Mouse (Mus musculus) neural tube, embryonic 13.5 days (tissue): ENCODE results near the gene Pknox1. TPM values are rescaled to one million over a fixed set of nuclear protein-coding genes. Genes with fewer than 3 reads are reported as not detected.

Experiments
- ATAC-seq: fragments of 200-750 bp; cut with Nextera tagmentation; 2 replicates; pipeline ENCODE4 v1.8.0; 2017; ENCODE audit warnings: low read depth, mild to moderate bottlenecking, moderate TSS enrichment, moderate library complexity
- H3K27ac ChIP-seq: fragments of 300-500 bp; sonication (generic); replicated peaks from 2 replicates; pipeline ENCODE4 v1.5.1; 2015; ENCODE audit warnings: moderate library complexity, mild to moderate bottlenecking, inconsistent platforms
- H3K27me3 ChIP-seq: fragments of 300-500 bp; sonication (generic); 2 replicates; pipeline ENCODE4 v1.6.1; 2015; ENCODE audit warnings: mild to moderate bottlenecking, inconsistent platforms
- H3K36me3 ChIP-seq: fragments of 300-500 bp; sonication (generic); 2 replicates; pipeline ENCODE4 v1.6.1; 2015; ENCODE audit warnings: mild to moderate bottlenecking, inconsistent platforms
- H3K4me1 ChIP-seq: fragments of 300-500 bp; sonication (generic); replicated peaks from 2 replicates; pipeline ENCODE4 v1.6.1; 2015; ENCODE audit warnings: inconsistent platforms
- H3K4me2 ChIP-seq: fragments of 300-500 bp; sonication (generic); 2 replicates; pipeline ENCODE4 v1.6.1; 2015; ENCODE audit warnings: inconsistent platforms, mild to moderate bottlenecking, moderate library complexity
- H3K4me3 ChIP-seq: fragments of 300-500 bp; sonication (generic); 2 replicates; pipeline ENCODE4 v1.5.1; 2015; ENCODE audit warnings: mild to moderate bottlenecking, inconsistent platforms
- H3K9ac ChIP-seq: fragments of 300-500 bp; sonication (generic); 2 replicates; pipeline ENCODE4 v1.6.1; 2015; ENCODE audit warnings: moderate library complexity, mild to moderate bottlenecking, inconsistent platforms
- H3K9me3 ChIP-seq: fragments of 300-500 bp; sonication (generic); 2 replicates; pipeline ENCODE4 v1.6.1; 2016; ENCODE audit warnings: inconsistent platforms
- WGBS: fragments of 180-500 bp; shearing (Covaris S2); methylation state at CpG from one replicate; pipeline ENCODE4 v1.1.7; 2015; 5-methylcytosine and 5-hydroxymethylcytosine counted together
- polyA plus RNA-seq: library from polyadenylated mRNA; unstranded; fragments of >200 nt; fragmentation: Nextera tagmentation; extraction: Ambion mirVana; gene quantifications from 2 replicates; pipeline ENCODE4 v1.2.1, GENCODE M21; 2015

Pknox1 gene
- polyA plus RNA-seq, 1 experiment from 2014 or later: 48.0 TPM

GRCm38 (mm10) chr17:31580344-31580743 lies 15.8 kb downstream of the Pknox1 start:
- Histone ChIP-seq H3K36me3 (peaks cover 17% of the 10 kb centered on the region), H3K9me3 (no peaks in the 10 kb centered on the region), H3K9ac (no peak overlapping the region), H3K4me1 (peaks cover 44% of the 10 kb centered on the region), H3K27ac (peak overlapping the region; percentile 47), H3K4me2 (no peak overlapping the region), H3K27me3 (no peaks in the 10 kb centered on the region), H3K4me3 (no peak overlapping the region)
- 40% methylated on average over 3 of the region's 3 CpGs for WGBS
- peak; percentile 58; the same call in 1 of the 2 replicates for ATAC-seq

- Histone ChIP-seq H3K36me3 (peaks cover 28% of the 10 kb centered on the region), H3K9ac (peak overlapping the region; percentile 41; the same call in 1 of the 2 replicates), H3K4me3 (no peak overlapping the region), H3K4me2 (no peak overlapping the region), H3K27ac (peak overlapping the region; percentile 65), H3K27me3 (no peaks in the 10 kb centered on the region), H3K9me3 (no peaks in the 10 kb centered on the region), H3K4me1 (peaks cover 44% of the 10 kb centered on the region)
- WGBS: 8% methylated on average over 3 of the region's 3 CpGs
- ATAC-seq: no peak
Measured at GRCm38 (mm10) chr17:31583185-31583584, 18.7 kb downstream of the Pknox1 start.

- no peak for ATAC-seq
- peaks cover 44% of the 10 kb centered on the region for H3K4me1 ChIP-seq
- WGBS: 75% methylated on average over 6 of the region's 6 CpGs
- peaks cover 34% of the 10 kb centered on the region for H3K36me3 ChIP-seq
- H3K4me2 ChIP-seq: no peak overlapping the region
- H3K27me3 ChIP-seq: no peaks in the 10 kb centered on the region
- H3K9me3 ChIP-seq: no peaks in the 10 kb centered on the region
- H3K9ac ChIP-seq: no peak overlapping the region
- no peak overlapping the region for H3K4me3 ChIP-seq
- peak overlapping the region; percentile 65 for H3K27ac ChIP-seq
Measured at GRCm38 (mm10) chr17:31583781-31584180, 19.2 kb downstream of the Pknox1 start.

- Histone ChIP-seq H3K9ac (no peak overlapping the region), H3K27ac (no peak overlapping the region), H3K9me3 (no peaks in the 10 kb centered on the region), H3K27me3 (no peaks in the 10 kb centered on the region), H3K4me2 (no peak overlapping the region), H3K4me3 (no peak overlapping the region), H3K36me3 (peaks cover 76% of the 10 kb centered on the region), H3K4me1 (peaks cover 9% of the 10 kb centered on the region)
- ATAC-seq: no peak
- 83% methylated on average over 7 of the region's 7 CpGs for WGBS
Measured at GRCm38 (mm10) chr17:31588115-31588514, 23.6 kb downstream of the Pknox1 start.

GRCm38 (mm10) chr17:31588726-31589125 lies 24.2 kb downstream of the Pknox1 start:
- Histone ChIP-seq H3K9ac (no peak overlapping the region), H3K36me3 (peaks cover 81% of the 10 kb centered on the region)

GRCm38 (mm10) chr17:31590846-31591245 lies 26.3 kb downstream of the Pknox1 start:
- Histone ChIP-seq H3K36me3 (peaks cover 84% of the 10 kb centered on the region), H3K9me3 (no peaks in the 10 kb centered on the region), H3K4me3 (no peak overlapping the region), H3K27me3 (no peaks in the 10 kb centered on the region), H3K27ac (no peak overlapping the region), H3K9ac (no peak overlapping the region), H3K4me1 (peaks cover 8% of the 10 kb centered on the region; the same call in 1 of the 2 replicates), H3K4me2 (no peak overlapping the region)
- ATAC-seq: no peak
- 89% methylated on average over 11 of the region's 11 CpGs for WGBS

More at GRCm38 (mm10) chr17:31588726-31589125, 24.2 kb downstream of the Pknox1 start:
- no peak overlapping the region for H3K27ac ChIP-seq
- ATAC-seq: no peak
- H3K4me3 ChIP-seq: no peak overlapping the region
- WGBS: 88% methylated on average over 4 of the region's 4 CpGs
- H3K4me2 ChIP-seq: no peak overlapping the region
- H3K9me3 ChIP-seq: no peaks in the 10 kb centered on the region
- H3K27me3 ChIP-seq: no peaks in the 10 kb centered on the region
- H3K4me1 ChIP-seq: peaks cover 3% of the 10 kb centered on the region

GRCm38 (mm10) chr17:31594590-31594989 lies 30.1 kb downstream of the Pknox1 start:
- no peak overlapping the region for H3K4me2 ChIP-seq
- peaks cover 92% of the 10 kb centered on the region for H3K36me3 ChIP-seq
- ATAC-seq: no peak
- peaks cover 8% of the 10 kb centered on the region; the same call in 1 of the 2 replicates for H3K4me1 ChIP-seq
- H3K4me3 ChIP-seq: no peak overlapping the region
- H3K9me3 ChIP-seq: no peaks in the 10 kb centered on the region
- H3K27ac ChIP-seq: peak overlapping the region; percentile 9; the same call in 1 of the 2 replicates
- WGBS: 74% methylated on average over 7 of the region's 7 CpGs
- H3K27me3 ChIP-seq: no peaks in the 10 kb centered on the region
- no peak overlapping the region for H3K9ac ChIP-seq

- Histone ChIP-seq H3K27me3 (no peaks in the 10 kb centered on the region), H3K9ac (peak overlapping the region; percentile 44; the same call in 1 of the 2 replicates), H3K4me3 (no peak overlapping the region), H3K4me1 (peaks cover 8% of the 10 kb centered on the region; the same call in 1 of the 2 replicates), H3K27ac (peak overlapping the region; percentile 9; the same call in 1 of the 2 replicates), H3K4me2 (no peak overlapping the region), H3K36me3 (peaks cover 93% of the 10 kb centered on the region), H3K9me3 (no peaks in the 10 kb centered on the region)
- ATAC-seq: no peak
- 71% methylated on average over 5 of the region's 5 CpGs for WGBS
Measured at GRCm38 (mm10) chr17:31595077-31595476, 30.5 kb downstream of the Pknox1 start.

- Histone ChIP-seq H3K4me1 (peaks cover 8% of the 10 kb centered on the region; the same call in 1 of the 2 replicates), H3K27ac (no peak overlapping the region), H3K36me3 (peaks cover 90% of the 10 kb centered on the region), H3K9ac (no peak overlapping the region), H3K4me2 (no peak overlapping the region), H3K27me3 (no peaks in the 10 kb centered on the region), H3K4me3 (no peak overlapping the region), H3K9me3 (no peaks in the 10 kb centered on the region)
- no peak for ATAC-seq
- 89% methylated on average over 9 of the region's 9 CpGs for WGBS
Measured at GRCm38 (mm10) chr17:31597957-31598356, 33.4 kb downstream of the Pknox1 start.

- Histone ChIP-seq H3K4me2 (no peak overlapping the region), H3K4me3 (no peak overlapping the region), H3K9me3 (no peaks in the 10 kb centered on the region), H3K9ac (no peak overlapping the region), H3K27me3 (no peaks in the 10 kb centered on the region), H3K36me3 (peaks cover 90% of the 10 kb centered on the region), H3K4me1 (peaks cover 8% of the 10 kb centered on the region; the same call in 1 of the 2 replicates), H3K27ac (no peak overlapping the region)
- no peak for ATAC-seq
- WGBS: 93% methylated on average over 8 of the region's 8 CpGs
Measured at GRCm38 (mm10) chr17:31598593-31598992, 34.1 kb downstream of the Pknox1 start.

- H3K27ac ChIP-seq: no peak overlapping the region
- no peaks in the 10 kb centered on the region for H3K4me1 ChIP-seq
- no peaks in the 10 kb centered on the region for H3K9me3 ChIP-seq
- no peak overlapping the region for H3K4me3 ChIP-seq
- H3K4me2 ChIP-seq: no peak overlapping the region
- peaks cover 70% of the 10 kb centered on the region for H3K36me3 ChIP-seq
- 85% methylated on average over 7 of the region's 7 CpGs for WGBS
- ATAC-seq: no peak
- H3K27me3 ChIP-seq: no peaks in the 10 kb centered on the region
- H3K9ac ChIP-seq: no peak overlapping the region
Measured at GRCm38 (mm10) chr17:31606424-31606823, 41.9 kb downstream of the Pknox1 start.

GRCm38 (mm10) chr17:31607256-31607951 lies 42.9 kb downstream of the Pknox1 start:
- Histone ChIP-seq H3K27me3 (no peaks in the 10 kb centered on the region), H3K4me1 (no peaks in the 10 kb centered on the region), H3K4me2 (no peak overlapping the region), H3K9me3 (no peaks in the 10 kb centered on the region), H3K9ac (no peak overlapping the region), H3K27ac (no peak overlapping the region), H3K4me3 (no peak overlapping the region), H3K36me3 (peaks cover 61% of the 10 kb centered on the region)
- 78% methylated on average over 8 of the region's 8 CpGs for WGBS
- no peak for ATAC-seq
